Mouse (Mus musculus) megakaryocyte, adult 5-6 weeks (primary cell): Measurements from ENCODE around the gene Eif4a2. TPM values are rescaled to one million over a fixed set of nuclear protein-coding genes. Genes with fewer than 3 reads are reported as not detected.
"Not testable (repeated sequence)": the region's sequence is repeated elsewhere in the genome, so short reads cannot be mapped to it uniquely, and the experiment has no call there.

Source experiments
- ATAC-seq: 2 replicates; pipeline ENCODE4 v1.8.0; 2016; ENCODE audit warnings: mild to moderate bottlenecking, inconsistent platforms; ENCODE audit not compliant: poor library complexity, severe bottlenecking
- total RNA-seq, 2 experiments: library from RNA; stranded (forward) in 1 of 2; stranded (reverse) in 1 of 2; fragments of 153-499, 151-499 nt in 1 of 2; fragments of 221-1000, 200-1000 nt in 1 of 2; gene quantifications; 2 replicates each; pipeline versions ENCODE4 v1.2.3 to v1.2.4; 2015 to 2017

The Eif4a2 gene
- total RNA-seq (2015) (299 and 324 TPM in 2 replicates), total RNA-seq (2017) (454 and 463 TPM in 2 replicates)

- ATAC-seq: peak; percentile 79
Observed at GRCm38 (mm10) chr16:23107231-23107942, at the start of gene Eif4a2. Gene Eif4a2 (plus strand): TSS chr16:23107444.

- ATAC-seq: not testable (repeated sequence)
Observed at GRCm38 (mm10) chr16:23057668-23058447, 49.4 kb upstream of the Eif4a2 start, which contains the start of gene Kng1. Gene Kng1 (plus strand): TSS chr16:23057865.

- ATAC-seq: not testable (repeated sequence)
Observed at GRCm38 (mm10) chr16:23059630-23060029, 47.6 kb upstream of the Eif4a2 start.

- ATAC-seq: not testable (repeated sequence)
Observed at GRCm38 (mm10) chr16:23060781-23061325, 46.4 kb upstream of the Eif4a2 start.

- ATAC-seq: not testable (repeated sequence)
Observed at GRCm38 (mm10) chr16:23077516-23077915, 29.7 kb upstream of the Eif4a2 start.

GRCm38 (mm10) chr16:23087159-23087558 lies 20.1 kb upstream of the Eif4a2 start:
- ATAC-seq: not testable (repeated sequence)

GRCm38 (mm10) chr16:23087712-23088111 lies 19.5 kb upstream of the Eif4a2 start:
- peak; percentile 54; the same call in 1 of the 2 replicates for ATAC-seq

- not testable (repeated sequence) for ATAC-seq
Observed at GRCm38 (mm10) chr16:23088491-23088890, 18.8 kb upstream of the Eif4a2 start.

GRCm38 (mm10) chr16:23091345-23091744 lies 15.9 kb upstream of the Eif4a2 start:
- ATAC-seq: peak; percentile 55

- no peak for ATAC-seq
Observed at GRCm38 (mm10) chr16:23093321-23093953, 13.8 kb upstream of the Eif4a2 start.

- ATAC-seq: no peak
Observed at GRCm38 (mm10) chr16:23094136-23094535, 13.1 kb upstream of the Eif4a2 start.

GRCm38 (mm10) chr16:23095581-23095980 lies 11.7 kb upstream of the Eif4a2 start:
- ATAC-seq: not testable (repeated sequence)

- 0 out of 2 replicates have a peak, but pooled peaks have one; percentile 12 for ATAC-seq
Observed at GRCm38 (mm10) chr16:23096886-23097285, 10.4 kb upstream of the Eif4a2 start.

- peak; percentile 38; the same call in 1 of the 2 replicates for ATAC-seq
Observed at GRCm38 (mm10) chr16:23097290-23098104, 9.7 kb upstream of the Eif4a2 start.

GRCm38 (mm10) chr16:23098105-23098452 lies 9.2 kb upstream of the Eif4a2 start:
- ATAC-seq: not testable (repeated sequence)

GRCm38 (mm10) chr16:23099632-23100031 lies 7.6 kb upstream of the Eif4a2 start:
- ATAC-seq: no peak

- no peak for ATAC-seq
Observed at GRCm38 (mm10) chr16:23100099-23100575, 7.1 kb upstream of the Eif4a2 start.

GRCm38 (mm10) chr16:23100613-23101012 lies 6.6 kb upstream of the Eif4a2 start:
- ATAC-seq: no peak

GRCm38 (mm10) chr16:23102340-23103037 lies 4.8 kb upstream of the Eif4a2 start:
- no peak for ATAC-seq
